Mouse (Mus musculus) kidney, embryonic 16.5 days (tissue): Measurements from ENCODE around the gene Grk6. TPM values are rescaled to one million over a fixed set of nuclear protein-coding genes. Genes with fewer than 3 reads are reported as not detected.
A peak's percentile ranks its signal among the peaks of the same experiment; 100 is the strongest.

Experiments used
- ATAC-seq: fragments of 200-750 bp; cut with Nextera tagmentation; 2 replicates; pipeline ENCODE4 v1.8.0; 2017; ENCODE audit warnings: moderate TSS enrichment; ENCODE audit not compliant: low FRiP score, low TSS enrichment
- H3K27ac ChIP-seq: fragments of 300-500 bp; sonication (generic); 2 replicates; pipeline ENCODE4 v1.5.1; 2014; ENCODE audit warnings: low read length
- H3K27me3 ChIP-seq: fragments of 300-500 bp; sonication (generic); 2 replicates; pipeline ENCODE4 v1.6.1; 2014; ENCODE audit warnings: low read length, control low read depth, mixed read lengths; ENCODE audit not compliant: insufficient read depth
- H3K36me3 ChIP-seq: fragments of 300-500 bp; sonication (generic); 2 replicates; pipeline ENCODE4 v1.6.1; 2014; ENCODE audit warnings: low read length, control low read depth, mixed read lengths; ENCODE audit not compliant: insufficient read depth
- H3K4me1 ChIP-seq: fragments of 300-500 bp; sonication (generic); 2 replicates; pipeline ENCODE4 v1.6.1; 2014; ENCODE audit warnings: low read length, control low read depth, mixed read lengths; ENCODE audit not compliant: insufficient read depth
- H3K4me2 ChIP-seq: fragments of 300-500 bp; sonication (generic); replicated peaks from 2 replicates; pipeline ENCODE4 v1.6.1; 2014; ENCODE audit warnings: low read depth, low read length
- H3K4me3 ChIP-seq: fragments of 300-500 bp; sonication (generic); 2 replicates; pipeline ENCODE4 v1.5.1; 2014; ENCODE audit warnings: mild to moderate bottlenecking, low read length
- H3K9ac ChIP-seq: fragments of 300-500 bp; sonication (generic); replicated peaks from 2 replicates; pipeline ENCODE4 v1.6.1; 2014; ENCODE audit warnings: low read length
- H3K9me3 ChIP-seq: fragments of 300-500 bp; sonication (generic); 2 replicates; pipeline ENCODE4 v1.6.1; 2016; ENCODE audit warnings: low read length, control low read depth
- WGBS: fragments of 180-500 bp; shearing (Covaris S2); extraction: QIAGEN DNeasy Blood & Tissue Kit; methylation state at CpG from one replicate; pipeline ENCODE4 v1.1.7; 2014; 5-methylcytosine and 5-hydroxymethylcytosine counted together
- polyA plus RNA-seq: library from polyadenylated mRNA; unstranded; fragments of >200 nt; fragmentation: Nextera tagmentation; extraction: Ambion mirVana; gene quantifications from 2 replicates; pipeline ENCODE4 v1.2.1, GENCODE M21; 2015

Gene Grk6
- polyA plus RNA-seq, 1 experiment from 2014 or later, result 25.6 TPM

DNA sequence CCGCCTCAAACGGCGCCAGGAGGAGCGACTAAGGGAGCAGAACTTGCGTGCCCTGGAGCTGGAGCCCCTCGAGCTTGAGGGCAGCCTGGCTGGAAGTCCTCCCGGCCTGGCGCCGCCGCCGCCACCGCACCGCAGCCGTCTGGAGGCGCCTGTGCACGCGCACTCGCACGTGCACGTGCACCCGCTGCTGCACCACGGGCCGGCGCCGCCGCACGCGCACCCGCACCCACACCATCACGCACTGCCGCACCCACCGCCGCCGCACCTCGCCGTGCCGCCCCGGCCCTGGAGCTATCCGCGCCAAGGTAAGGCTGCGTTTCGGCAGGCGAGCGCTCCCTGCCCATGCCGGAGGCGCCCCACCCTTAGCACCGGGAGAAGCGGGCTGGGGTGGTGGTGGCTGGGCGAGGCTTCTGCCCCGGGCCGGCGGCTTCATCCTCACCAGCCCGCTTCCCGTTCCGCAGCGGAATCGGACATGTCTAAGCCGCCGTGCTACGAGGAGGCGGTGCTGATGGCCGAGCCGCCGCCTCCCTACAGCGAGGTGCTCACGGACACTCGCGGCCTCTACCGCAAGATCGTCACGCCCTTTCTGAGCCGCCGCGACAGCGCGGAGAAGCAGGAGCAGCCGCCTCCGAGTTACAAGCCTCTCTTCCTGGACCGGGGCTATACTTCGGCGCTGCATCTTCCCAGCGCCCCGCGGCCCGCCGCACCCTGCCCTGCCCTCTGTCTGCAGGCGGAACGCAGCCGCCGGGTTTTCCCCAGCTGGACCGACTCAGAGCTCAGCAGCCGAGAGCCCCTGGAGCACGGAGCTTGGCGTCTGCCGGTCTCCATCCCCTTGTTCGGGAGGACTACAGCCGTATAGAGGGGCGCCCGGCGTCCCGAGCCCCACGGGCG is 27.5 kb downstream of the Grk6 start:
- ATAC-seq, result peak; percentile 63
- Histone ChIP-seq H3K36me3 (peaks cover 34% of the 10 kb centered on the region), H3K4me2 (peak overlapping the region; percentile 100), H3K27ac (peak overlapping the region; percentile 44), H3K9ac (peak overlapping the region; percentile 78), H3K9me3 (no peaks in the 10 kb centered on the region), H3K4me1 (peaks cover 25% of the 10 kb centered on the region), H3K4me3 (peak overlapping the region; percentile 63), H3K27me3 (no peaks in the 10 kb centered on the region)
- under 1% methylated on average over 98 of the region's 103 CpGs for WGBS

GRCm38 (mm10) chr13:55473076-55473831 is 28.4 kb downstream of the Grk6 start:
- Histone ChIP-seq H3K27me3 (no peaks in the 10 kb centered on the region), H3K9ac (peak overlapping the region; percentile 78), H3K36me3 (peaks cover 42% of the 10 kb centered on the region), H3K9me3 (no peaks in the 10 kb centered on the region), H3K4me3 (peak overlapping the region; percentile 63), H3K4me2 (peak overlapping the region; percentile 100), H3K4me1 (peaks cover 25% of the 10 kb centered on the region), H3K27ac (peak overlapping the region; percentile 3; the same call in 1 of the 2 replicates)
- no peak for ATAC-seq
- WGBS, result 22% methylated on average over 18 of the region's 18 CpGs

- H3K27ac ChIP-seq, result no peak overlapping the region
- H3K4me3 ChIP-seq, result no peak overlapping the region
- H3K9me3 ChIP-seq, result no peaks in the 10 kb centered on the region
- H3K9ac ChIP-seq, result no peak overlapping the region
- peaks cover 46% of the 10 kb centered on the region for H3K36me3 ChIP-seq
- no peaks in the 10 kb centered on the region for H3K27me3 ChIP-seq
- 74% methylated on average over 11 of the region's 11 CpGs for WGBS
- no peak overlapping the region for H3K4me2 ChIP-seq
- no peak for ATAC-seq
- peaks cover 25% of the 10 kb centered on the region for H3K4me1 ChIP-seq
Observed at GRCm38 (mm10) chr13:55473961-55474360, 29.1 kb downstream of the Grk6 start.

- H3K27ac ChIP-seq, result no peak overlapping the region
- H3K36me3 ChIP-seq, result peaks cover 53% of the 10 kb centered on the region
- peaks cover 25% of the 10 kb centered on the region for H3K4me1 ChIP-seq
- no peaks in the 10 kb centered on the region for H3K9me3 ChIP-seq
- H3K27me3 ChIP-seq, result no peaks in the 10 kb centered on the region
- no peak overlapping the region for H3K4me3 ChIP-seq
- ATAC-seq, result no peak
- no peak overlapping the region for H3K9ac ChIP-seq
- WGBS, result 71% methylated on average over 5 of the region's 5 CpGs
- H3K4me2 ChIP-seq, result no peak overlapping the region
Observed at GRCm38 (mm10) chr13:55474621-55475069, 29.8 kb downstream of the Grk6 start.

DNA sequence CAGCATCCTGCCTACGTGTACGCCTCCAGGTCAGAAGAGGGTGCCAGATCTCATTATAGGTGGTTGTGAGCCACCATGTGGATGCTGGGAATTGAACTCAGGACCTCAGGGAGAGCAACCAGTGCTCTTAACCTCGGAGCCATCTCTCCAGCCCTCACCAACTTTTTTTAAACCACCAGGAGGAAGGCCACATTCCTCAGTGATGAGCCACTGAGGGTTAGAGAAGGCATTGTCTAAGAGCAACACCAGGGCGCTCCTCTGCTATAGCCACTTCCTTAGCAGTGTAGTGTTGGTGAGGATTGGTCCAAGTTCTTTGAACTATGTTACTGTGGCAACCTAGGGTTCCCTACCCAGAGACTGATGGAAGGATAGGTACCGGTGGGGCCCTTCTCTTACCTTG is 30.9 kb downstream of the Grk6 start:
- no peak for ATAC-seq
- H3K9ac ChIP-seq, result no peak overlapping the region
- no peak overlapping the region for H3K4me3 ChIP-seq
- no peak overlapping the region for H3K27ac ChIP-seq
- H3K27me3 ChIP-seq, result no peaks in the 10 kb centered on the region
- H3K4me1 ChIP-seq, result peaks cover 24% of the 10 kb centered on the region
- H3K9me3 ChIP-seq, result no peaks in the 10 kb centered on the region
- H3K36me3 ChIP-seq, result peaks cover 64% of the 10 kb centered on the region
- H3K4me2 ChIP-seq, result no peak overlapping the region
- 87% methylated on average over 5 of the region's 5 CpGs for WGBS

- Histone ChIP-seq H3K4me2 (no peak overlapping the region), H3K9me3 (no peaks in the 10 kb centered on the region), H3K27ac (no peak overlapping the region), H3K4me1 (peaks cover 19% of the 10 kb centered on the region), H3K9ac (no peak overlapping the region), H3K36me3 (peaks cover 69% of the 10 kb centered on the region), H3K27me3 (no peaks in the 10 kb centered on the region), H3K4me3 (no peak overlapping the region)
- no peak for ATAC-seq
- 93% methylated on average over 7 of the region's 8 CpGs for WGBS
Observed at GRCm38 (mm10) chr13:55476256-55476655, 31.4 kb downstream of the Grk6 start.

GRCm38 (mm10) chr13:55477492-55477891 is 32.6 kb downstream of the Grk6 start:
- Histone ChIP-seq H3K27ac (no peak overlapping the region), H3K27me3 (no peaks in the 10 kb centered on the region), H3K4me2 (no peak overlapping the region), H3K4me1 (peaks cover 13% of the 10 kb centered on the region), H3K36me3 (peaks cover 81% of the 10 kb centered on the region), H3K9ac (no peak overlapping the region), H3K4me3 (no peak overlapping the region), H3K9me3 (no peaks in the 10 kb centered on the region)
- 72% methylated on average over 16 of the region's 16 CpGs for WGBS
- ATAC-seq, result no peak

GRCm38 (mm10) chr13:55478036-55478435 is 33.2 kb downstream of the Grk6 start:
- Histone ChIP-seq H3K4me1 (peaks cover 13% of the 10 kb centered on the region), H3K27ac (no peak overlapping the region), H3K9ac (no peak overlapping the region), H3K4me3 (no peak overlapping the region), H3K4me2 (no peak overlapping the region), H3K36me3 (peaks cover 81% of the 10 kb centered on the region), H3K27me3 (no peaks in the 10 kb centered on the region), H3K9me3 (no peaks in the 10 kb centered on the region)
- 56% methylated on average over 5 of the region's 5 CpGs for WGBS
- no peak for ATAC-seq

DNA sequence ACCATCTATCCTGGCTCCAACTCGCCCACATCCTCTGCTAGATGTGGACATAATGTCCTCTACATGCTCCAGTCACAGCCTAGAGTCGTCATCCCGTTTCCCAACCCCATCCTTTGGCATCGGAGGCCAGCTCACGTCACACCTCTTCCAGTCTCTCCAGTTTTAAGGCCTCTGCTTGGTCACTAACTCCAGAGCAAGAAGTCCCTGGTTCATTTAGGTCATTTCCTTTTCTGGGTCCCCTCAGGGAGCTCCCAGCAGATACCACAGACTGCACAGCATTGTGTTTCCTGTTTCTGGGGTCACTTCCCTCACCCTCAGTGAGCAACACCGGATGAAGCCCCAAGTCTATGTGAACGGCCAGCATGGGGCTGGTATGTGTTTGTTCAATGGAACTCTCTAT is 34.1 kb downstream of the Grk6 start:
- Histone ChIP-seq H3K27me3 (no peaks in the 10 kb centered on the region), H3K27ac (peak overlapping the region; percentile 25; the same call in 1 of the 2 replicates), H3K4me2 (no peak overlapping the region), H3K36me3 (peaks cover 80% of the 10 kb centered on the region), H3K4me1 (peaks cover 14% of the 10 kb centered on the region), H3K9me3 (no peaks in the 10 kb centered on the region), H3K4me3 (no peak overlapping the region), H3K9ac (no peak overlapping the region)
- no peak for ATAC-seq
- 68% methylated on average over 7 of the region's 7 CpGs for WGBS

GRCm38 (mm10) chr13:55479929-55480328 is 35.1 kb downstream of the Grk6 start:
- no peak overlapping the region for H3K9ac ChIP-seq
- H3K36me3 ChIP-seq, result peaks cover 72% of the 10 kb centered on the region
- H3K4me2 ChIP-seq, result no peak overlapping the region
- H3K27me3 ChIP-seq, result no peaks in the 10 kb centered on the region
- ATAC-seq, result no peak
- H3K27ac ChIP-seq, result no peak overlapping the region
- peaks cover 23% of the 10 kb centered on the region for H3K4me1 ChIP-seq
- no peak overlapping the region for H3K4me3 ChIP-seq
- H3K9me3 ChIP-seq, result no peaks in the 10 kb centered on the region
